Mouse (Mus musculus): Measurements from ENCODE around the gene Fam196b. TPM values are rescaled to one million over a fixed set of nuclear protein-coding genes. Genes with fewer than 3 reads are reported as not detected.

Fam196b gene
- total and polyA plus RNA-seq, 3 experiments: 0.13 to 0.38 TPM; not detected in 1

DNA sequence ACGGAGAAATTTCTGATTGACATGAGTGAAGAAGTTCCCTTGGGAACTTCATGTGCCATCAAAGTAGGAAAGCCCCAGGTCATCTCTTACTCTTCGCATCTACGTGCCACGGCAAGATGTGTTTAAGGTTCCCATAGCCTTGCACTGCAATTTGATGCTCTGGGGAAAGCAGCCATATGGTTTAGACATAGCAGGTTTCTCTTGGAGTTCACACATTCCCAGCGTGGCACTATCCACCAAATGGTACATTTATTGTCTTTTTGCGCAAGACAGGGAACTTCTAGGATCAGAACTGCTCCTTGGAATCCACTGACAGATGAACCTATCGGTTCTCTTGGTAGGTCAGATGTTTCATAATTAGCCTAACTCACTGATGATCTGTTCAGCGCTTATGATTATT lies 86.7 kb downstream of the Fam196b start:
- Histone ChIP-seq H3K9me3 (replicated peaks; ENCODE audit: low read length) (no peaks in the 10 kb centered on the region), H3K27me3 (replicated peaks) (no peaks in the 10 kb centered on the region), H3K9ac (ENCODE audit: insufficient read depth, low read depth) (no peak overlapping the region), H3K79me2 (replicated peaks; ENCODE audit: control insufficient read depth, extremely low read depth, insufficient read depth, poor library complexity, severe bottlenecking) (no peaks in the 10 kb centered on the region), H3K36me3 (replicated peaks in 1 of 2; ENCODE audit: control insufficient read depth in 1 of 2, insufficient read depth in 1 of 2, low read length in 1 of 2) (peaks cover 43 to 87% of the 10 kb centered on the region in 2 experiments), H3K4me1 (ENCODE audit: control insufficient read depth in 1 of 2, insufficient read depth in 2 of 2) (peaks cover 3 to 33% of the 10 kb centered on the region in 2 experiments), H3K4me2 (ENCODE audit: insufficient read depth, low read depth, poor library complexity, severe bottlenecking) (no peak overlapping the region), H3K27ac (ENCODE audit: insufficient read depth, low read depth) (no peak overlapping the region), H3K4me3 (replicated peaks in 1 of 3; ENCODE audit: low read depth in 2 of 3, low read length in 2 of 3, poor library complexity in 1 of 3) (no peak overlapping the region)
- dilution Hi-C loops (cut with MboI; ENCODE audit: extremely low pct_ligation_motif_present, extremely low pct_unique_long_range_greater_than_20kb, low sequenced_read_pairs) (no loop called here), in situ Hi-C loops (cut with MboI; ENCODE audit: low pct_ligation_motif_present, low pct_unique_long_range_greater_than_20kb, low sequenced_read_pairs) (no loop called here)
- no peak for TF ChIP-seq MAX (IDR thresholded peaks at IDR 0.05; ENCODE audit: low read length)
- no peak for DNase-seq (ENCODE audit: extremely low read depth)

DNA sequence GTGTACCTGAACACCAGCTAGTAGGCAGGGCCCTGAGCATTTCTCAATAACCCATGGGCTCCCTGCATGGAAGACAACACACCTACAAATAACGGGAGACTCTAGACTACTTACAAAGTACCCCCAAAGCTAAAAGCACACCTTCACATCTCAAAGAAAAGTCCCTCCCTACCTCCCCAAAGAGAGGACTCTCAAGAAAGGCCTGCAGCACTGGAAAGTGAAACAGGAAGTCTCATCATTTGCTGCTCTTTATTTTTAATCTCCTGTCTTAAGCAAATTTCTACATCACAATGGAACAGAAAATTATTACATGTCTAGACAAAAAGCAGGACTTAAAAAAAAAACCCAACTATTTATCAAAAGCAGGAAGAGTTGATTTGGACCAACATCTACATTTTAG lies 90.7 kb downstream of the Fam196b start:
- Histone ChIP-seq H3K27ac (ENCODE audit: insufficient read depth, low read depth) (no peak overlapping the region), H3K79me2 (replicated peaks; ENCODE audit: control insufficient read depth, extremely low read depth, insufficient read depth, poor library complexity, severe bottlenecking) (no peaks in the 10 kb centered on the region), H3K9ac (ENCODE audit: insufficient read depth, low read depth) (no peak overlapping the region), H3K27me3 (replicated peaks) (no peaks in the 10 kb centered on the region), H3K36me3 (replicated peaks in 1 of 2; ENCODE audit: control insufficient read depth in 1 of 2, insufficient read depth in 1 of 2, low read length in 1 of 2) (peaks cover 40 to 82% of the 10 kb centered on the region in 2 experiments), H3K4me3 (replicated peaks in 1 of 3; ENCODE audit: low read depth in 2 of 3, low read length in 2 of 3, poor library complexity in 1 of 3) (no peak overlapping the region), H3K4me2 (ENCODE audit: insufficient read depth, low read depth, poor library complexity, severe bottlenecking) (no peak overlapping the region), H3K4me1 (ENCODE audit: control insufficient read depth in 1 of 2, insufficient read depth in 2 of 2) (peaks cover 3 to 53% of the 10 kb centered on the region in 2 experiments), H3K9me3 (replicated peaks; ENCODE audit: low read length) (no peaks in the 10 kb centered on the region)
- dilution Hi-C loops (cut with MboI; ENCODE audit: extremely low pct_ligation_motif_present, extremely low pct_unique_long_range_greater_than_20kb, low sequenced_read_pairs): no loop called here
- in situ Hi-C loops (cut with MboI; ENCODE audit: low pct_ligation_motif_present, low pct_unique_long_range_greater_than_20kb, low sequenced_read_pairs): no loop called here
- TF ChIP-seq NRF1 (IDR thresholded peaks at IDR 0.05; ENCODE audit: low read depth, low read length) (no peak), E2F4 (IDR thresholded peaks at IDR 0.05; ENCODE audit: insufficient replicate concordance, low read depth, low read length) (no peak), RCOR1 (conservative IDR thresholded peaks at IDR 0.05; ENCODE audit: low read depth, low read length) (no peak), SMC3 (IDR thresholded peaks at IDR 0.05; ENCODE audit: low read depth, low read length) (no peak), CHD2 (IDR thresholded peaks at IDR 0.05; ENCODE audit: low read length) (no peak), RAD21 (IDR thresholded peaks at IDR 0.05; ENCODE audit: low read depth, low read length) (no peak)
- no peak for DNase-seq (ENCODE audit: extremely low read depth)

DNA sequence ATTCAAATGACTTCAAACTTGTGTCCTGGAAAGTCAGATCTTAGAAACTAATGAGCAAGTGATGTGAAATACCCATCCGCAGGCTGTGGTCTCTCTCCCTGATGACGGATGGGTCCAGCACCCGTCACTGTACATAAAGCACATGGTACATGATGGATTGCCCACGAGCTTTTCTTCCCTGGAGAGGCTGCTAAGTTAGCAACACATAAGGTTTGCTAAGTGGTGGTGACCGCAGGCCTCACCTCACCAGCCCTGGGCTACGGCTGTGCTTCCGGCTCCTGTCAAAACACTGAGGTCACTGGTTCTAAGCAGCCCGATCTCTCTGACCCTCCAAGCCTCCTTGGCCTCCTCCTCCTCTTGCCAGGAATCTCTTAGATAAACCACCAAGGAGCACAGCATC lies 91.7 kb downstream of the Fam196b start:
- dilution Hi-C loops (cut with MboI; ENCODE audit: extremely low pct_ligation_motif_present, extremely low pct_unique_long_range_greater_than_20kb, low sequenced_read_pairs) (no loop called here), in situ Hi-C loops (cut with MboI; ENCODE audit: low pct_ligation_motif_present, low pct_unique_long_range_greater_than_20kb, low sequenced_read_pairs) (no loop called here)
- H3K4me2 ChIP-seq (ENCODE audit: insufficient read depth, low read depth, poor library complexity, severe bottlenecking): no peak overlapping the region
- TF ChIP-seq TCF12 (IDR thresholded peaks at IDR 0.05; ENCODE audit: low read depth, low read length) (no peak), ETS1 (conservative IDR thresholded peaks at IDR 0.05; ENCODE audit: low read depth, low read length) (no peak), MXI1 (IDR thresholded peaks at IDR 0.05; ENCODE audit: low read depth, low read length) (no peak), ZNF384 (IDR thresholded peaks at IDR 0.05; ENCODE audit: low read depth, low read length) (no peak), MAZ (IDR thresholded peaks at IDR 0.05; ENCODE audit: low read depth, low read length) (no peak), HCFC1 (IDR thresholded peaks at IDR 0.05; ENCODE audit: low read depth, low read length) (no peak), CHD1 (IDR thresholded peaks at IDR 0.05; ENCODE audit: low read depth, low read length) (no peak)
- peaks cover 43 to 84% of the 10 kb centered on the region in 2 experiments for H3K36me3 ChIP-seq (replicated peaks in 1 of 2; ENCODE audit: control insufficient read depth in 1 of 2, insufficient read depth in 1 of 2, low read length in 1 of 2)
- H3K27me3 ChIP-seq (replicated peaks): no peaks in the 10 kb centered on the region
- H3K9me3 ChIP-seq (replicated peaks; ENCODE audit: low read length): no peaks in the 10 kb centered on the region
- no peak overlapping the region for H3K27ac ChIP-seq (ENCODE audit: insufficient read depth, low read depth)
- no peaks in the 10 kb centered on the region for H3K79me2 ChIP-seq (replicated peaks; ENCODE audit: control insufficient read depth, extremely low read depth, insufficient read depth, poor library complexity, severe bottlenecking)
- H3K4me3 ChIP-seq (replicated peaks in 1 of 3; ENCODE audit: low read depth in 2 of 3, low read length in 2 of 3, poor library complexity in 1 of 3): no peak overlapping the region
- no peak for DNase-seq (ENCODE audit: extremely low read depth)
- H3K4me1 ChIP-seq (ENCODE audit: control insufficient read depth in 1 of 2, insufficient read depth in 2 of 2): peaks cover 3 to 59% of the 10 kb centered on the region in 2 experiments
- no peak overlapping the region for H3K9ac ChIP-seq (ENCODE audit: insufficient read depth, low read depth)
